Mouse (Mus musculus) ovary, adult 18-20 months (tissue): ENCODE measurements at regions not wholly inside any gene's neighbourhood (a gene's known extent, or its start where the extent isn't known, plus 50 kb on each side); places are given as distances from the start of the nearest gene placed in this dataset.
"Not testable (repeated sequence)": the region's sequence is repeated elsewhere in the genome, so short reads cannot be mapped to it uniquely, and the experiment has no call there.

Source experiments
- DNase-seq: peaks from one replicate; pipeline ENCODE4 v3.0.0; 2022; ENCODE audit warnings: low spot score, mixed read lengths

GRCm38 (mm10) chr7:58310096-58310495 is 345.9 kb upstream of the Atp10a start:
- DNase-seq, result no peak

DNA sequence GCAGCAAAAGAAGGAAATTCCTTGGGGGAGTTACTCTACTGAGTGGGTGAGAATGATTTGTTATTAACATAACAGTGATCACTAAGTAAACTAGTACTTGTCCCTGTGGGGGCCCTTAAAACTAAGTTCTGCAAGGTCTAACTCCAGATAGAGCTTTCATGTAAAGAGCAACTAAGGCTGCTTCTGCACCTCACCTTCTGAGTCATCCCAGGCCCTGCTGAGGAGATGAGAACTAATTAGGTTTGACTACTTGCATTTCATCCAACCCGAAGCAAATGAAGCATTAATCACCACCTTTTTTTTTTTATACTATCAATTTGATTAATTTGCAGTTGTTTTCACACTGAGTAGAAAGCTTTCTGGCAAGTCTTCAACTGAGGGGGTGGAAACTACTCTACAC is 333.6 kb upstream of the Atp10a start:
- DNase-seq, result no peak

DNA sequence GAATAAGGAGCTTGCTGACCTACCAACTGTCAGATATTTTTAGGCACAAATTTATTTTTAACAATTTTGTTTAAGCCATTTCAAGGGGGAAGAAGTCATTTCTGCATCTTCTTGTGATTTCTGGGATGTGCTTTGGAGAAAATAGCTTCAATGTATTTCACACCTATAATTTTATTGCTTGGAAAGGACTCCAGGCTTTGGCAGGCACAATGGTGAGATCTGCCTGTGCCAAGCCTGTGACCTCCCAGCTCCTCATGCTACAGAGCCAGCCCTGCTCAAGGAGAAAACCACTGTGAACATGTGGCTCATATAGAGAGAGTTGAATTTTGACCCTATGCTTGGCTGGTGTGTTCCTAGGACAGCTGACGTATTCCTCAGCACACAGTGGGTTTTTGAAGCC is 288.6 kb upstream of the Atp10a start:
- DNase-seq, result no peak

GRCm38 (mm10) chr7:58383401-58383800 is 272.6 kb upstream of the Atp10a start:
- no peak for DNase-seq

DNA sequence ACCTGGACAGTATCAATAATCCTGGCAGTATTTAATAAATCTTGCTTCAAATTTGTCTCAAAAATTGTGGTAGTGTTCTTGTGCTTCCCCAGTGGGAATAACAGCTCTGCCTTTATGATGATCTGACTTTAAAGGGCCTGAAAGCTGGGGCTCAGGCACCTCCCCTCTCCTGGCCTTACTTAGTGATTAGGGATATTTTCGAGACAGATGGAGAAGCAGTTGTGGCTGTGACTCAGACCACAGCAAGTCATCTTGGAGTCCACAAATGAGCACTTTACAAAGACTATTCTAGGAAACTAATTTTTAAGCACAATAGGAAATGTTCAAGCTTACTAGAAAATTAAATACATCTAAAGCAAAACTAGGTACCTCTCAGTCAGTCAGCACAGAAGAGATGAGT is 267.6 kb upstream of the Atp10a start:
- no peak for DNase-seq

DNA sequence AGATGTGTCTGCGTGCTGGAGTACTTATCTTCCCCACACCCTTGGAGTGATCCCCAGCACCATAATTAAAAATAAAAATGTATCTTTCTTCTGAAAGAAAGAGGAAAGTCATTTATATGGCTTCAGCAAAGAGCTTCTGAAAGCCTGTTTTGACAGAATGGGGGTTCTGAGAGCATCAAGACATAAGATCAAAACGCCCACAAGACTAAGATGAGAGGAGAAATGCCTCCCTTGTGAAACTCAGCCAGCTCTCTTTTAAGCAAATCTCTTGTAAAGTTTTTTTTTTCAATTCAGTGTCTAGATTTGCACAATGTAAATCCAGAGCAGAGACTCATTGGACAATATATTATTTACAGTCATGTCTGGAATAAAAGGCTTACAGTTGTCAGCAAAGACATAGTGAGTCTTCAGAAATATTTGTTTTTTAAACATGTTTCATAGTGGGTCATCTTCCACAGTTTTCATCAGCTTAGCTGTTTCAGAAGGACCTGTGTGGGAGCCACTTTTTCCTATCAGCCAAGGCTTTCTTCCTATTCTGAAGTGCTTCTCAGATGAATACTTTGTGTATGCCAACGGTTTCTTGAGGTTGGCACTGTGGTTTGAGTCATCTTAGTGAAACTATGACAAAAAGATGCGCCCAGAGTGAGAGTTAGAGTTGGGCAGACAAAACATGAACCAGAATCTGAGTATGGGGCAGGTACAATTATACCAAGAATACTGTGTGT is 263.4 kb upstream of the Atp10a start:
- DNase-seq, result no peak

DNA sequence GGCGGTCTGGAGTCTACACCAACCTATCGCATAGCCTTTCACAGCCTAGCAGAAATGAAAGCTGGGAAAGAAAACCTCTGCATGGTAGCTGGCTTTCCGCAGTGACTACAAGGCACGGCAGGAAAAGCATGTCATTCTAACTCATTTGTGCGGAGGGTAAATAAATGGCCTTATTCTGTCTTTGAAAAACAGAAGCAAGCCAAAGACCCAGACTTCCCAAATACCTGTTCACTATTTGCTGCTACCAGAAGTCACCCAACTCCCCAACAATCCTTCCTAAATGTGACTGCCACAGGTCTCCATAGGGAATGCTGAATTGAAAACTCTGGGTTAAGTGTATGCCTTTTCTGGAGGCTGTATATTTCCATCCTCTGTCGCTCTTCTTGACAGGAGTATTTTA is 258.0 kb upstream of the Atp10a start:
- DNase-seq, result no peak

DNA sequence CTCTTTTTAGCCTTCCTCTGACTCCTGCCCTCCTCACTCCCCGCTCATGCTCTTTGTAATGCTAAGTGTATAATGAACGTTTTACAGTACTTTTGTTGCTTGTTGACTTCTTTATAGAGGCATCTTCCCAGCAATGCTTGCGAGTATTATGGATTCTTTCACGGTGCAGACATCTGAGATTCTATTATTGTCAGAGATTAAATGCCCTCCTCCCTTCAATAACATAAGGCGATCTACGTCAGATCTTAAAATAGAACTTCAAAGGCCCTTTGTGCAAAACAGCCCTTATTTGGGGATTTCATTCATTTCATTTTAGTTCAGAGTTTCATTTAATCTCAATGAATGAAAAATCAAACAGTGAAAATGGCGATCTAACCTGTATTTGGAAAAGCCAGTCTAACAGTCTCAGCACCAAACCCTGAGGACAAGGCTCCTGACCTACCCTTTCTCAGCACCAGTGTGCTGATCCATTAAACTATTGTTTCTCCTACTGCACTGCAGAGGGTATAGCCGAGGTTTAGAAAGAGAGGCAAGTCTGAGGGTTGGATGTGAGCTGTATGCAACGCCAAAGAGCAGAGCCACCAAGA is 257.3 kb upstream of the Atp10a start:
- DNase-seq, result no peak

- peak; percentile 90 for DNase-seq
These were observed 256.8 kb upstream of the Atp10a start for GRCm38 (mm10) chr7:58399145-58399604.

- DNase-seq, result no peak
These were observed 256.3 kb upstream of the Atp10a start for GRCm38 (mm10) chr7:58399651-58400050.

DNA sequence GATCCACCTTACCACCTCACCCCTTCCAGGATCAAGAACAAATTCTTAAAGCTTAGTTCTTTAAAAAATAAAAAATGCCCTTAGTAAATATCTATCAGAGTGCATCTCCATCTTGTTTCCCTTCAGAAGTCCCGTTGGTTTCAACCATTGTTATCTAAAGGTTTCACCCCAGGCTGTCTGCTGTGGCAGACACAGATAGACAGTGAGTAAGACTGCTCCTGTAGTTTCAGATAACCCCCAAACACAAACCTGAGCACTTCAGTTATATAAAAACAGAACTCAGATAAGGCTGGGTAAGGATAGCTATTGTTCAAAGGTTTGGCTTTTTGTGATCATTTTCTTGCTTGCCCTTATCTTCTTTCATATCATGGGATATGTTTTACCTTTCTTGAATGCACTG is 255.4 kb upstream of the Atp10a start:
- no peak for DNase-seq

GRCm38 (mm10) chr7:58436888-58437625 is 218.9 kb upstream of the Atp10a start:
- DNase-seq, result no peak

DNA sequence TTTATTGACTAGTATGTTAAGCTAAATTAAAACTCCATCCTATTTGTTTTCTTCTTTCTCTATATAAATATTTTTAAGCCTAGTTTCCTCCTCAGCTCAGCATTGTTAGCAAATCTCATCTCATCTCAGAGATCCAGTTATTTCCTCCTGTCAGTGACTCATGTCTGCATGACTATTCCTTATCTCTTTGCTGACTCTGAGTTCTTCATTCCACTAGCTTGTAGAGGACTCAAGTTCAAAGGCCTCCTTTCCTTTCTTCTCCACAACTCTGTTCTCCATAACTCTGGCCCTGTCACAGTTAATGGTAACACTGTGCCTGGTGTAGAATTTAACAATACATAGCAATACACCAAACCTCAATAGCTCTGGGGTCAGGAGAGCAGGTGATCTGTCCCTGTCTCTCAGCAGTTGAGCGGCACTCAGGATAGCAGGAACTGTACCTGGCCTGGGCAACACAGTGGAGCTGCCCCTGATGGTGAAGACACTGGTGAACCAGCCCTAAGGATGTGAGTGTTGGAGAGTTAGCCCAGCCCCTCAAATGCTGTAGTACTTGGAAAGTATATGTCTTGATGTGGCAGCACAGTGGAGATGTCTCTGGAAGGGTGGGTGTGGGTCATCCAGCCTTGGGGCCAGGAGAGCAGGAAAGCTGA is 213.3 kb upstream of the Atp10a start:
- no peak for DNase-seq

- DNase-seq, result no peak
These were observed 212.7 kb upstream of the Atp10a start for GRCm38 (mm10) chr7:58443297-58443696.

DNA sequence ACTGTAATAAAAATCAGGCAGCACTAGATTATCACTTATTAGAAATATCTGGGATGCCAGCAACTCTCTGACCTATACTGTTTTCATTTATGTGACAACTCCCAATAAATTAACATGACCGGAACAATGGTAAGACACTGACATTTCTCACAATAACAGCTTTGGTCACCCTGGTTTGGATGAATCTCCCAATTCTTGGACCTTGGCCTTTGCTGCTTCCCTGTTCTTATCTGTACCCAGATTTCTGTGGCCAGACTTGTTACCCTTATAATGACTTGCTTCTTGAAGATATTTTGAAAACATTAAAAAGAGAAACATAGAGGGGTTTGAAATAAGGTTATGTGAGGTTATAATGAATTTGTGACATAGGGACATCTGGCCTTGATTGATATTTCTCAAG is 210.2 kb upstream of the Atp10a start:
- DNase-seq, result no peak

DNA sequence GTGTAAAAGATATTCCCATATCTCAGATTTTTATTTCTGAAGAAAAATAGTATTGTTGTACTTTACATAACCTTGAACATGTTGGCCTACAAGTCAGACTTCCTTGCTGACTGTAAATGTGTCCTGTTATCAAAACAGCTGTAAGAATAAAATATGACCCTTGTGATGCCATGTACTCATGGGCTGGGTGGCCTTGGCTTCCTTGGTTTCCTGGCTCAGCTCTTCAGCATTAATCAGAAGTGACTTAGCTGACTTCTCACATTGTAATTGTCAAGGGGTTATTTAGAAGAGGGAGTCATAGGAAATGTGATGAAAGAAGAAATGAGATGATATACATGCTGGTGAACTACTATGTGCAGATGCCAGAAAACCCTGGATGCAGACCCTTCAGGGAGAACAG is 209.7 kb upstream of the Atp10a start:
- no peak for DNase-seq

GRCm38 (mm10) chr7:58448727-58449126 is 207.2 kb upstream of the Atp10a start:
- no peak for DNase-seq

- no peak for DNase-seq
These were observed 204.0 kb upstream of the Atp10a start for GRCm38 (mm10) chr7:58451981-58452380.

- not testable (repeated sequence) for DNase-seq
These were observed 197.8 kb upstream of the Atp10a start for GRCm38 (mm10) chr7:58458146-58458545.

DNA sequence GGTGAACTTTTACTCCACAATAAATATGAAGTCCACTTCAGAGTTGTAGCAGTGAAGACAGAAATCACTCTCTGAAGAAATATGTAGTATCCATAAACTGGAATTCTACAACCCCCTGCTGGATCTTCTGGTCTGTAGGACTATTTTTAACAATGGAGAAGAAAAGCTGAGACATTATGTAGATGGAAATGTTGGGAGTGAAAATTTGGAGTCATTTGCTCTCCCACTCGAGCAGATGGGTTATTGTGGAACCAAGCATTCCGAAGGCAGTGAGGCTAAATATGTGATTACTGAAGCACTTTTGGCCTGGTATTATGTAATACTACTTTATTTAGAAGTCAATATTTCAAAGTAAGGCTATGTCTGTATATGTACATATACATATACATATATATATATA is 195.0 kb upstream of the Atp10a start:
- DNase-seq, result no peak

DNA sequence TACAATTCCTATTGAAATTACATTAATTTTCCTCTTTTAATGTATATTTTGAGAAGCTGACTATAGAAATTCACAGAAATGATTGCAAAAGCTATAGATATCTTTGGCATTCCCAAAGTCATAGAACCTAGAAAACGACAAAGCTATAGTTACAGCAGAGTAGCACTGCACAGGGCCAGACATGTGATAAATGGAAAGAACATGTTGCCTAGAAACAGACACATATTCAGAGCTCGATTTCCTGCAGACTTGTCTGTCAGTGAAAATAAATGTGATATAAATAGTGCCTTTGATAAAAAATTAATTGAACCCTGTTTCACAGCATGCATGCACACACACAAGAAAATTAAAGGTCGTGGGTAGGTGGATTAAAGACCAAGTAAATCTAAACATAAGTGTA is 182.8 kb upstream of the Atp10a start:
- no peak for DNase-seq

- no peak for DNase-seq
These were observed 180.8 kb upstream of the Atp10a start for GRCm38 (mm10) chr7:58475139-58475538.

DNA sequence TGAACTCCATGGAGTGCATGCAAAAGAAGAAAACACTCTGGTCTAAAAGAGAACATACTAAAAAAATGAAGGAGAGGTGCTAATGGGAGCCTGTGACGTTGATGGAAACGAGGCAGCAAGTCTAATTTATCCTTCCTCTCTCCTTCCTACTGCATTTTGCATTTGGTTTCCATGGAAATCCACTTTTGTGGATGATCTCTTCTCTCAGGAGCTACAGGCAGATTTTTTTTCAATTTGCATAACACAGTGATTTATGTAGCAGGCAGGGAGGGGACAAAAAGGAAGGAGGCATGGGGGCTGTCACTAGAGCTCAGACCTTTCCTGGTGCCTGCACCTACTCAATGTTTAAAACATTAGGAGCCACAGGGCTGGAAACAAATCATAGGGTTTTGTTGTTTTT is 167.7 kb upstream of the Atp10a start:
- DNase-seq, result no peak
